Mouse (Mus musculus): ENCODE measurements around the gene Memo1.
A peak's percentile ranks its signal among the peaks of the same experiment; 100 is the strongest.
"Not testable (repeated sequence)": the region's sequence is repeated elsewhere in the genome, so short reads cannot be mapped to it uniquely, and the experiment has no call there.

Memo1 gene

GRCm38 (mm10) chr17:74295026-74295970 is at the start of gene Memo1:
Memo1 (minus strand) TSS chr17:74295521.
- DNase-seq = peak; percentile 75 to 77

DNA sequence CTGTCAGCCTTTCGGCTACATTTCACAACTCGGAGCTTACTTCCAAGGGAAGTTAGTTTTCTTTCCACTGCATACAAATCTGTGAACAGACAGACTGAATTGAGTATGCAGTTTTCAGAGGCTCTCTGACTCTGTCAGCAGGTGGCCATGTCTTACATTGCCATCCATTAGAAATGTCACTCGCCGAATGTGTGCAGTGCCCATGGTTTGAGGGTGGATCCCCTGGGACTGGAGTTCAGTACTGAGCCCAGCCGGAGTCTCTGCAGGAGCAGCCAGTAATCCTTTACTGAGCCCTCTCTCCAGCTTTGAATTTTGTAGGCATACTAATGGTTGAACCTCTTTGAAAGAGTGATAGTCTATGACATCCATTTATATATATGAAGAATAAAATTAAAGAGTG is 45.8 kb upstream of the Memo1 start:
- DNase-seq = no peak

GRCm38 (mm10) chr17:74338937-74339804 is 43.9 kb upstream of the Memo1 start, which contains the start of gene Spast:
Spast (plus strand) TSS chr17:74338987.
- DNase-seq = peak; percentile 73 to 78

DNA sequence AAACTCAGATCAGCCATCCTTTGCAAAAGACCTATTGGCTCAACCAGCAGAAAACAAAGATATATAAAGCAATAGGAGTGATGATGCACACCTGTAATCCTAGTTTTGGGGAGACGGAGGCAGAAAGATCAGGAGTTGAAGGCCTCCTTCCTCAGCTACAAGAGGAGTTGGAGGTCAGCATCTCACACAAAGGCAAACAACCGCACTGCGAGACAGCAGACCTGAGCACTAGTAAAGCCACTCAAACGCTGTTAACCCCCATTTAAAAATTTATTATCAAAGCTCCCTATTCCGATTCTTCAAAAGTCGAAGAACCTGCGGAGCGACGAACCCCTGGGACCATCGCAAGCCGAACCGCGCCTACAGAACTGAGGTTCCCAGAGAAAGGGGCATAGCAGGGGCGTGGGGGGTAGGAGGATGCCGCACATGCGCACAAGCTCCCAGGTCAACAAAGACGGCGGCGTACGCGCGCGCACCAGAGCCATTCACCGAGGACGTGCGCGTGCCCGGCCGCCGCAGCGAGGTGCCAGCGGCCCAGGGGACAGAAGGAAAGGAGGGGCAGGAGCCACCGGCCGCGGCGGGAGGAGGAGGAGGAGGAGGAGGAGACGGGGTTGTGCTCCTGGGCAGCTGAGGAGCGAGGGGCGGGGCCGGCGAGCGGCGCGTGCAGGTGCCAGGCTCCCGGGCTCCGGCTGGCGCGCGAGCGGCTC is 43.1 kb upstream of the Memo1 start:
- DNase-seq = peak; percentile 97

DNA sequence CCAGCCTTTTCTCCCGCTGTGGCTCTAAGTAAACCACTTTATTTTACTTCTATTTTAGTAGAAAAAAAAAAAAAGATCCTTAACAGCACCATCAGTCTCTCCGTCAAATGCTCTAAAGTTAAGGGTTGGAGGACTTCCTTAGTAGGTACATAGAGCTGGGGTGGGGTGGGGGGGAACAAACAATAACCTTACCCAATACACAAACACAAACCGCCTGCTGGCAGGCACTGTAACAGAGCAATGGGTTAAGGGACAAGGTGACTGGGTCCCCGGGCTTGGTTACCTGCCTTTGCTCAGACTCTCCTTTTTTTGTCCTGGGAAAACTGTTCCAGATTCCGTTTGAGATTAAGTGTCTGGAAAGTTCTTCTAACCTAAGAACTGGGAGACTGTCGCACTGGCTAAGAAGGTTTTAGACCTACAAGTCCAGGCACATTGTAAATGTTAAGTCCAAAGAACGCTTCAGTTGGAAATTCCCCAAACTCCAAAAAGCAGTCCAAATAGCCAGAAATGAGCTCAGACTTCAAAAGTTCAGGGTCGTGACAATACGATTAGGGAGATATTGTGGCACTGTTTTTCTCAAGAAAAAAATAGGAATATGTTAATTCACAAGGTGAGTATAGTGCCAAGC is 35.8 kb upstream of the Memo1 start:
- DNase-seq = no peak

GRCm38 (mm10) chr17:74328146-74328545 is 32.8 kb upstream of the Memo1 start:
- peak; percentile 60 to 81 for DNase-seq

DNA sequence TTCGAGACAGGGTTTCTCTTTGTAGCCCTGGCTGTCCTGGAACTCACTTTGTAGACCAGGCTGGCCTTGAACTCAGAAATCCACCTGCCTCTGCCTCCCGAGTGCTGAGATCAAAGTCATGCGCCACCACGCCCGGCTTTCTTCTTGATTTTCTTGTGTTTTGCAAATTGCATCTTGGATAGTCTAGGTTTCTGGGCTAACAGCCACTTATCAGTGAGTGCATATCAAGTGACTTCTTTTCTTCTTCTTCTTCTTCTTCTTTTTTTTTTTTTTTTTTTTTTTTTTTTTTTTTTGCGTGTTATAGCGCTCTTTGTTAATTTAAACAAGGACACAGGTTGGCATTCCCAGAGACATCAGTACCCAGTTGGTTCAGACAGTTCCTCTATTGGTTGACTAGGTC is 31.9 kb upstream of the Memo1 start:
- DNase-seq = not testable (repeated sequence)

- no peak for DNase-seq
Measured at GRCm38 (mm10) chr17:74323844-74324243, 28.5 kb upstream of the Memo1 start, which contains the start of gene Dpy30. Dpy30 (minus strand) TSS chr17:74323944.

DNA sequence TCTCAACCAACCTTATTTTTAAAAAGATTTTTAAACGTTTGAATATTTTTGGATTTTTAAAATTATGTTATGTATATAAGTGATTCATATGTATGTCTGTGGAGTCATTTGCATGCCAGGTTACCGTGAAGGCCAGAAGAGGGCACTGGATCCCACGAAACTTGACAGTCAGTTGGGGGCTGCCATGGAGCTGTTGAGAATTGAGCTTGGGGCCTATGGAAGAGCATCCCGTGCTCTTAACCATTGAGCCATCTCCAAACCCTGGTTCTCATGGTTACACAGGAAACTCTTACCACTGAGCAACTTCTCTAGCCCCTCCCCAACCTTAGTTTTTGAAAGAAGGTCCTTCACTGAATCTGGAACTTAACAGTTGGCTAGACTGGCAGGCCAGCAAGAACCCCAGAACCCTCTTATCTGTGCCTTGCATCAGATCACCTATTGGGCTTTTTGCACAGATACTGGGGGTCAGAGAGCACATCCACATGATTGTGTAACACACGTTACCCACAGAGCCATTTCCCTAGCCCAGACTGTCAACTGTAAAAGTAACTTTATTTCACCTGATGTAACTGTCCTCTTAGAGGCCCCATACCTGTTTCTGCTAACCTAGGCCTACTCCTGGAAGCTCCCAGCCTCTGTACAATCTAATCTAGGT is 27.2 kb upstream of the Memo1 start:
- DNase-seq = peak; percentile 26 to 31

DNA sequence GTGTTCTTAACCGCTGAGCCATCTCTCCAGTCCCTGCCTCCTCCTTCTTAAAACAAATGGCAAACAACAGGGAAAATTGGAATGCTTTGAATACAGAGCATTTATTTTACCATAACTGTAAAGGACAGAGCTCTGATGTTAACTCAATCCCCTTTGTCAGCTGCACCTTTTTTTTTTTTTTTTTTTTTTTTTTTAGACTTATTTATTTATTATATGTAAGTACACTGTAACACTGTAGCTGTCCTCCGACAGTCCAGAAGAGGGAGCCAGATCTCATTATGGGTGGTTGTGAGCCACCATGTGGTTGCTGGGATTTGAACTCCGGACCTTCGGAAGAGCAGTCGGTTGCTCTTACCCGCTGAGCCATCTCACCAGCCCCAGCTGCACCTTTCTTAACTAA is 23.4 kb upstream of the Memo1 start:
- DNase-seq = no peak

GRCm38 (mm10) chr17:74316309-74316863 is 21.1 kb upstream of the Memo1 start:
- peak; percentile 87 to 89 for DNase-seq

DNA sequence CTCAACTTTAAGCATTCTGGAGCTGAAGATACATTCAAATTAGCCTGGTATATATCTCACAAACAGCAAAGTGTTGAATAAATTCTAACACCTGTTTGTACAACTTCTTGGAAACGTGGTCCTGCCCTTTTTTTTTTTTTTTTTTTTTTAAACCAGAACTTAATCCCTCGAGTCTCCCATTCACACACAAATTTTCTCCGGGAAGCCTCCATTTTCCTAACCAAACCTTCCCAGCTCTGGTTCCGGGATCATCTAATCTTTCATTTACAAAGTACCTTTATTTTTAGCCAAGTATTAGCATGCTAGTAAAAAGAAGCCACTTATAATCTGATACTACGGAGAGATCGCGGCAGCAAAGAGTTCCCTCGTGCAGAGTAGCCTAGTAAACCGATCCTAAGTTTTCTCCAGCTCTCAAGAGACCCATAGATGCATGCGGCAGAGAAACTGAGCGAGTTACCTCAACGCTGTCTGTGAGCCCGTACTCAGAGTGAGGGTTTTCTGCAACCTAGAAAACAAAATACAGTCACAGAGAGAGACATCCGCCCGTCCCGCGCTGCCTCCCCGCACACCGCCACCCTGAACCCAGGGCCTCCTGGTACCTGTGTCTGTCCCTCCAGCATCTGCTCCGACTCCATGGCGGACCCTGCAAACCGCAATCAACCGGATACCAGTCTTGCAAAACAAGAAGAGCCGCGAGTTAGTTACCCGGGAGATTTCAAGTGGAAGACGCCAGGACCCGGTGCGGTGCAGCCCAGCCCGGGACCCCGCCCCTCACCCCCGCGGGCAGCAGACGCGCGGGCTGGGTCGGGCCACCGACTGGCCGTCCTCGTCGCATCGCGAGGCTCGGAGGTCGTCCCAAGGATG is 20.4 kb upstream of the Memo1 start:
- no peak for DNase-seq

DNA sequence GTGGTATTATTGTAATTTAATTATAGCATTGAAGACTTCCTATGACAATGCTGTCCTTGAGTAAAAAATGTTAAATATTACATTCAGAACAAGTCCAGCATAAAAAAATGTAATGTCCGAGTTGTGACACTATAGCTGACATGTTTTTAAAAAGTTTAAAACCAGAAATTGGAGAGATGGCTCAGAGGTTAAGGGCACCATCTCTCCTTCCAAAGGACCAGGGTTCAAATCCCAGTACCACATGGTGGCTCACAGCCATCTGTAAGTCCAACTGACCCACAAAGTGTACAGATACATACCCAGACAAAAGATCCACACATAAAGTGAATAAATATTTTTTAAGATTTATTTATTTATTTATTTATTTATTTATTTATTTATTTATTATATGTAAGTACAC is 10.7 kb upstream of the Memo1 start:
- DNase-seq = no peak

GRCm38 (mm10) chr17:74305616-74306015 is 10.3 kb upstream of the Memo1 start:
- DNase-seq = no peak

GRCm38 (mm10) chr17:74304060-74304459 is 8.7 kb upstream of the Memo1 start:
- no peak for DNase-seq

DNA sequence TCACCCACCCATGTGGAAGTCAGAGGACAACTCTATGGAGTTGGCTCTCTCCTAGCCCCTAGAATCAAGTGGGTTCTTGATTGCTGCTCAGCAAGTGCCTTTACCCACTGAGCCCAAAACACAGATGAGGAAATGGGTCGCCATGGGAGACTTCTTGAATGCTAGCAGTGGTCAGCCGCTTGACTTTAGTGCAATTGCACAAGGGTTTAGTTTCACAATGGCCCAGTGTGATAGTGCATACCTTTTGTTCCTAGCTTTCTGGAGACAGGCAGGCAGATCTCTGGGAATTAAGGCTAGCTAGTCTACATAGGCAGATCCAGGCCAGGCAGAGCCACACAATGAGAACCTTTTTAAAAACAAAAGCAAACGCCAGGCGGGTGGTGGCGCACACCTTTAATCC is 4.8 kb upstream of the Memo1 start:
- DNase-seq = no peak

DNA sequence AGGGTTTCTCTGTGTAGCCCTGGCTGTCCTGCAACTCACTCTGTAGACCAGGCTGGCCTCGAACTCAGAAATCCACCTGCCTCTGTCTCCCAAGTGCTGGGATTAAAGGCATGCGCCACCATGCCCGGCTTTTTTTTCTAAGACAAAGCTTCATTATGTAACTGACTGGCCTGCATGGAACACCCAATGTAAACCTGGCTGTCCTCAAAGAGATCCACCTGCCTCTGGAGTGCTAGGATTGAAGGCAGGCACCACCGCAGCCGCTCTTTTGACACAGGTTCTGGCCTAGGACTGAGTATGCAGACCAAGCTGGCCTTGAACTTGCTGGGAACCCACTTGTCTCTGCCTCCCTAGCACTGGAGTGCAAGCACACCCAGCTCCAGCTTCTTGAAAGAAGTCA is 1.7 kb upstream of the Memo1 start:
- DNase-seq = not testable (repeated sequence)

DNA sequence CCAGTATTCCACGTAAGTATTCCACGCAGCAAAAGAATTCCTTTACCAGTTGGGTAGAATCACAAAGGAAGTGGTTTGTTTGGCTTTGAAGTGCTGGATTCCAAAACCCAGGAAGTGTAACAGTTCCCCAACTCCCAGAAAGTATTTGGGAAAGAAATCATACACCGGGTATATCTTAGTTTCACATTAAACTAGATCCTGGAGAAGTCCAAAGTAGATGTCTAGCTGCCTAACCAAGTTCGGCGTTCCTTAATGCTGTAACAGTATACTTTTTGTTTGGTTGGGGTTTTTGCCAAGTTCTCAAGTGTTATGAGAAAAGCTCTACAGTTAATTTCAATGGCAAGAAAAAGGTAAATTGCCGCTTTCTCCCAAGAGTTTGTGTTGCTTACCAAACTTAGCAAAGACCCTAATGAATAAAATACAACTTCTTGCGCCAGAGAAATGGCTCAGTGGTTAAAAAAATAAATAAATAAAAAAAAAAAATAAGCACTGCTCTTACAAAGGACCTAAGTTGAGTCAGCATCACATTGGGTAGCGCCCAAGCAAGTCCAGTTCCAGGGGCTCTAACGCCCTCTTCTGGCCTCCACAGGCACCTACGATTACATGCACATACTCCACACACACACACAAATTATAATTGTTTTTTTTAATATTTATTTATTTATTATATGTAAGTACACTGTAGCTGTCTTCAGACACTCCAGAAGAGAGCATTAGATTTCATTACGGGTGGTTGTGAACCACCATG is 929 bp upstream of the Memo1 start:
- peak; percentile 32 to 34 for DNase-seq

DNA sequence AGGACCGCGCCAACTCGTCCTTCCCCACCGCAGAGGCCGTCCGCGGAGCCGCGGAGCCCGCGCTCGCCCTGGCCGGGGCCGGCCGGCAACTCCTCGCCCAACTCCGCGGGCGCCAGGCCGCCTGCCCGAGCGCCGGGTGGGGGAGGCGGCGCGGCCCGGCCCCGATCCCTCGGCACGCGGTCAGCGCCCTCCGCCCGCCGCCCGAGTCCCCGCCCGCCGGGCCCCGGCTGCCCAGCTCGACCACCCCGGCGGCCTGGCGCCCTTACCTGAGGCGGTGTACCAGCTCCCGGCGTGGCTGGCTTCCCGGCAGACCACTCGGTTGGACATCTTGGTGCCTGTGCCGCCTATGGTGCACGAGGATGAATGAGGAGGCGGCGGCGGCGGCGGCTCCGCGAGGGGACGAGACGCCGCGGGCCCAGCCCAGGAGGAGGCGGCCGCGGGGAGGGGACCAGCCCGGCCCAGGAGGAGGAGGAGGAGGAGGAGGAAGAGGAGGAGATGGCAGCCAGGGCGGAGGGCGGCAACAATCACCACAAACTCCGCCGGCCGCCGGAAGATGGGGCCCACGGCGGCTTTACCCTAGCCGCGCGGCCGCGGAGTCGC is 795 bp downstream of the Memo1 start:
- DNase-seq = peak; percentile 68 to 75

Measured in cerebellum, postnatal 14 days (tissue).